Mouse (Mus musculus) limb, embryonic 10.5 days (tissue): ENCODE data around the gene Acpp. TPM values are rescaled to one million over a fixed set of nuclear protein-coding genes. Genes with fewer than 3 reads are reported as not detected.
A peak's percentile ranks its signal among the peaks of the same experiment; 100 is the strongest.
"Not testable (repeated sequence)": the region's sequence is repeated elsewhere in the genome, so short reads cannot be mapped to it uniquely, and the experiment has no call there.

Source experiments
- DNase-seq: peaks from one replicate; pipeline ENCODE4 v3.0.0-alpha.2; 2017; ENCODE audit warnings: low spot score
- H3K27ac ChIP-seq: fragments of 300-500 bp; sonication (generic); 2 replicates; pipeline ENCODE4 v1.5.1; 2016; ENCODE audit warnings: mild to moderate bottlenecking
- H3K27me3 ChIP-seq: fragments of 300-500 bp; sonication (generic); 2 replicates; pipeline ENCODE4 v1.6.1; 2016; ENCODE audit warnings: low read depth, mild to moderate bottlenecking; ENCODE audit not compliant: poor library complexity, severe bottlenecking
- H3K36me3 ChIP-seq: fragments of 300-500 bp; sonication (generic); 2 replicates; pipeline ENCODE4 v1.6.1; 2016; ENCODE audit warnings: mild to moderate bottlenecking, moderate library complexity
- H3K4me1 ChIP-seq: fragments of 300-500 bp; sonication (generic); 2 replicates; pipeline ENCODE4 v1.6.1; 2016
- H3K4me3 ChIP-seq: fragments of 300-500 bp; sonication (generic); 2 replicates; pipeline ENCODE4 v1.5.1; 2016; ENCODE audit warnings: mild to moderate bottlenecking, moderate library complexity
- H3K9me3 ChIP-seq: fragments of 300-500 bp; sonication (generic); replicated peaks from 2 replicates; pipeline ENCODE4 v1.6.1; 2016; ENCODE audit warnings: mild to moderate bottlenecking
- WGBS: fragments of 180-500 bp; shearing (Covaris S2); methylation state at CpG from one replicate; pipeline ENCODE4 v1.1.7; 2016; 5-methylcytosine and 5-hydroxymethylcytosine counted together
- polyA plus RNA-seq: library from polyadenylated mRNA; unstranded; fragments of >200 nt; fragmentation: Nextera tagmentation; extraction: Ambion mirVana; gene quantifications from 2 replicates; pipeline ENCODE4 v1.2.1, GENCODE M21; 2016

Acpp gene
- 1.5 TPM in 2 replicates for polyA plus RNA-seq

DNA sequence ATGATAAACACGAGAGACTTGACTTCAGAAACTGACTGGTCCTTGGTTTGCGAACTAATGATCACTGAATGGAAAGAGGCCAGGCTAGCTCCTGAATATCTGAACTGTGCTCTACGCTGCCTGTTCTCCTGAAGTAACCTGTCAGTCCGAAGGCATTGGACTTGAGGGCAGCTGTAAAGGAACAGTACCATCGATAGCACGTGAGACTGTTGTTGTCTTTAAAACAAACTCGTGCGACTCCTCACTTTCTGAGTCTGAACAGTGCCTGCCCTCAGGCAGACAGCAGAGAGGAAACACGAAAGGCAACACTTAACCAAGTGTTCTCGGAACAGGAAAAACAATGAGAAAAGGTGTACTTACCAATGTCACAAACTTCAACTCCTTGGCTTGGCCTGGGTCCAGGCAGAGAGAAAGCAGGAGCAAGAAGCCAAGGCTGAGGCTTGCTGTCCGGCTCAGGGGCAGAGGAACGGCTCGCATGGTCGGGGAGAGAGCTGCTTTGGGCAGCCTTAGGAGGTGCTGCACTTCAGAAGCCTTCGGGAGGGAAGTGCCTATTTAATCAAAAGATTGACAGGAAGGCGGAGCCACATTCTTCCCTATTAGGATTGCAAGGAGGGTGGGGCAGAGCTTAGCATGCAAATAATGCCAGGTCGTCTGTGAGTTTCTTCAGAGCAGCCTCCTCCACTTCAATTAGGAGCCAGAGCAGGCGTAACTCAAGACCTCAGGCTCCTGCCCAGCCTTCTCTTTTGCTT is at the start of gene Acpp:
Acpp (minus strand) TSS at position 566 of the 749 bp plus-strand sequence.
- peaks cover 11% of the 10 kb centered on the region for H3K4me1 ChIP-seq
- no peaks in the 10 kb centered on the region for H3K9me3 ChIP-seq
- H3K36me3 ChIP-seq = no peaks in the 10 kb centered on the region
- no peaks in the 10 kb centered on the region for H3K27me3 ChIP-seq
- peak; percentile 39 for DNase-seq
- 23% methylated on average over 18 of the region's 18 CpGs for WGBS
- H3K4me3 ChIP-seq = peak within 1 kb of the TSS; percentile 38
- 0 out of 2 replicates have a peak within 1 kb of the TSS, but pooled peaks have one; percentile 46 for H3K27ac ChIP-seq

- H3K9me3 ChIP-seq = no peaks in the 10 kb centered on the region
- no peak overlapping the region for H3K27ac ChIP-seq
- no peak for DNase-seq
- H3K27me3 ChIP-seq = no peaks in the 10 kb centered on the region
- no peaks in the 10 kb centered on the region for H3K36me3 ChIP-seq
- H3K4me3 ChIP-seq = no peak overlapping the region
- WGBS = 90% methylated on average over 6 of the region's 6 CpGs
- no peaks in the 10 kb centered on the region for H3K4me1 ChIP-seq
Observed at GRCm38 (mm10) chr9:104382571-104383170, 45.1 kb upstream of the Acpp start.

GRCm38 (mm10) chr9:104379532-104380162 is 42.1 kb upstream of the Acpp start:
- Histone ChIP-seq H3K36me3 (no peaks in the 10 kb centered on the region), H3K4me1 (no peaks in the 10 kb centered on the region), H3K9me3 (no peaks in the 10 kb centered on the region), H3K27me3 (no peaks in the 10 kb centered on the region), H3K27ac (no peak overlapping the region), H3K4me3 (no peak overlapping the region)
- DNase-seq = no peak
- 68% methylated on average over 9 of the region's 9 CpGs for WGBS

DNA sequence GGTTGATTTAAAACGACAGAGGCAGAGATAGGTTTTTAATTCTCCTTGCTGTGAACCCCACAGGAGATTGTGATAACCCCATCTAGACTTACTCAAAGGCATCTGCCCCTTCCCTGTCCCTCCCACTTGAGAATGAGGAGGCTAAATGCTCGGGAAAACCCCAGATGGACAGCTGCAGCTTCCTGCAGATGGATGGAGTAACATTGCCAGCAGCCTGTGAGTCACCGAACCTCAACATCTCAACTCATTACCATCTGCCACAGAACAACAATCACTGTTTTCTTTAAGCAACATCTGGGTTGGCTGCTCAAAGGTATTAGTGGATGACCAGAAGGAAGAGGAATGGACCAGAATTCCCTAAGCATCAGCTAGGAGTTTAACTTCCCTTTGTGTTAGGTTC is 38.0 kb upstream of the Acpp start:
- no peaks in the 10 kb centered on the region for H3K9me3 ChIP-seq
- DNase-seq = no peak
- 0 out of 2 replicates have a peak, but pooled peaks cover 6% of the 10 kb centered on the region for H3K4me1 ChIP-seq
- no peak overlapping the region for H3K27ac ChIP-seq
- H3K27me3 ChIP-seq = no peaks in the 10 kb centered on the region
- no peak overlapping the region for H3K4me3 ChIP-seq
- no peaks in the 10 kb centered on the region for H3K36me3 ChIP-seq
- WGBS = 52% methylated on average over 3 of the region's 3 CpGs

DNA sequence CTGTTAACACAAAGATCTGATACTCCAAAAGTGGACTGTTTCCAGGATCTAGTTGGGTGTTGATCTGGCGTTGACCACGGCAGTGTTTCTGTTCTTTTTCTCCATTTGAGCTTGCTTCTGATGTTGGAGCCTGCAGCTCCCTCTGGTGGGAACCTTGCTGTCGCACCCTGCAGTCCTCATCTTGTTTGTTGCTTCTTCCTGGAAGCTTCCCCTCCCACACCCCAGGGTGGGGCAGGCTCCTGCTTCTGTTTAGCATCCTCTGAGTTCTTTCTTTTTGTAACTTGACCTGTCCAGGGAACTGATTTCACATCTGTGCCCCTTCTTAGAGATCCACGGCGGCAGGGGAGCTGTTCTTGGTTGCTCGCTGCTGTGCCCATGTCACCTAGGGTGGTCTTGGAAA is 35.7 kb upstream of the Acpp start:
- WGBS = 34% methylated on average over 6 of the region's 6 CpGs
- Histone ChIP-seq H3K36me3 (no peaks in the 10 kb centered on the region), H3K27me3 (no peaks in the 10 kb centered on the region), H3K27ac (no peak overlapping the region), H3K4me3 (no peak overlapping the region), H3K9me3 (no peaks in the 10 kb centered on the region), H3K4me1 (0 out of 2 replicates have a peak, but pooled peaks cover 6% of the 10 kb centered on the region)
- DNase-seq = peak; percentile 47

DNA sequence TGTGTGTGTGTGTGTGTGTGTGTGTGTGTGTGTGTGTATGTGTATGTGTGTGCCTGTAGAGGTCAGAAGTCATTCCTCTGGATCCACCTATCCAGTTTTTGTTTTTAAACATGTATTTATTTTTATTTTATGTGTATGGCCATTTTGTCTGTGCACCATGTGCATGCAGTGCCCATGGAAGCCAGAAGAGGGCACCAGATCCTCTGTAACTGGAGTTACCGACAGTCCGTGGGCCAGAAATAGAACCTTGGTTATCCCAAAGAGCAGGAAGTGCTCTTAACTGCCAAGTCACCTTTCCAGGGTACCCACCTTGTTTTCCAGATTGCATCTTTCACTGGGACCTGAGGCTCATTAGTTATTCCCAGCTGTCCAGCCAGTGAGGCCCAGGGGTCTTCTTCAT is 29.4 kb upstream of the Acpp start:
- Histone ChIP-seq H3K36me3 (no peaks in the 10 kb centered on the region), H3K4me1 (no peaks in the 10 kb centered on the region), H3K27ac (no peak overlapping the region), H3K4me3 (no peak overlapping the region), H3K27me3 (no peaks in the 10 kb centered on the region), H3K9me3 (no peaks in the 10 kb centered on the region)
- 80% methylated on average over 2 of the region's 2 CpGs for WGBS
- no peak for DNase-seq

- WGBS = 72% methylated on average over 1 of the region's 1 CpGs
Observed at GRCm38 (mm10) chr9:104361951-104362350, 24.4 kb upstream of the Acpp start.

GRCm38 (mm10) chr9:104361073-104361891 is 23.7 kb upstream of the Acpp start:
- Histone ChIP-seq H3K4me1 (no peaks in the 10 kb centered on the region), H3K9me3 (no peaks in the 10 kb centered on the region), H3K4me3 (no peak overlapping the region), H3K36me3 (no peaks in the 10 kb centered on the region), H3K27ac (no peak overlapping the region), H3K27me3 (no peaks in the 10 kb centered on the region)
- WGBS = 72% methylated on average over 17 of the region's 17 CpGs
- no peak for DNase-seq

More at GRCm38 (mm10) chr9:104361951-104362350, 24.4 kb upstream of the Acpp start:
- DNase-seq, H3K4me1 ChIP-seq, H3K27me3 ChIP-seq, H3K9me3 ChIP-seq, H3K36me3 ChIP-seq, H3K4me3 ChIP-seq, H3K27ac ChIP-seq: not testable (repeated sequence)

DNA sequence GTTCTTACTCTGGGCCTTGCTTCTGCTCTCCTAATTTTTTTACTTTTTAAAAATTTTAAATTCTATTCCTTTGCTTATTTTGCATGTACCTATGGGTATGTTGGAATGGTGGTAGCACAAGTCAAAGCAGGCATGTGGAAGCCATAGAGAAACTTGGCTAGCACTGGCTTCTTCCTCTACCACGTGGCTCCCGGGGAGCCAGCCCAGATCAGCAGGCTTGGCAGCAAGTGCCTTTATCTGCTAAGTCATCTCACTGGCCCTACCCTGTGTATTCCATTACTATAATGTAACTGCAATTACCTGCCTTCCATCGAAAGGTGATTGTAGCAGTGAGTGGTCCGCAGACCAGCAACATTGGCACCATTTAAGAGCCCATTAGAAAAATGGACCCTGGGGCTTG is 22.8 kb upstream of the Acpp start:
- no peaks in the 10 kb centered on the region for H3K36me3 ChIP-seq
- DNase-seq = no peak
- no peaks in the 10 kb centered on the region for H3K27me3 ChIP-seq
- H3K9me3 ChIP-seq = no peaks in the 10 kb centered on the region
- H3K4me3 ChIP-seq = no peak overlapping the region
- H3K4me1 ChIP-seq = no peaks in the 10 kb centered on the region
- H3K27ac ChIP-seq = no peak overlapping the region
- 92% methylated on average over 4 of the region's 4 CpGs for WGBS

GRCm38 (mm10) chr9:104355521-104356270 is 18.1 kb upstream of the Acpp start:
- Histone ChIP-seq H3K4me1 (no peaks in the 10 kb centered on the region), H3K4me3 (no peak overlapping the region), H3K9me3 (no peaks in the 10 kb centered on the region), H3K36me3 (no peaks in the 10 kb centered on the region), H3K27ac (no peak overlapping the region), H3K27me3 (no peaks in the 10 kb centered on the region)
- no peak for DNase-seq
- WGBS = 81% methylated on average over 8 of the region's 8 CpGs

DNA sequence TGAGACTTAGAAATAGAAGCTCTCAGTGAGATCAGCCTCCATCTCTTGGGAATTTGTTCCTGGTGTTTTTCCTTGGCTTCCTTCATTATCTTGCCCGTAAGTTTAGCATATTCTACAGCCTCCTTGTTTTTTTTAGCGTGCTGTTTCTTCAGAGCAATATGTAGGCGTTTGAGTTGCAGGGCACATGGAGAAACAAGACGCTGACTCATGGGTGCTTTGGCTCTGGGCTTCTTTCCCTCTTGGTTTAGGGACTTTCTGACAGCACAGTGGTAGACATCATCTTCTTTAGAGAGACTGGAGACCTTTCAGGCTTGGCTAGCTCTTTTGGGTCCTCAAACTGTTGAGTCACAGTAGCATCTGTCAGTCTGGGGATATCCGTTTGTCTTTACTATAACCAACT is 6.6 kb upstream of the Acpp start:
- Histone ChIP-seq H3K4me3 (no peak overlapping the region), H3K27ac (no peak overlapping the region), H3K36me3 (no peaks in the 10 kb centered on the region), H3K9me3 (no peaks in the 10 kb centered on the region), H3K4me1 (peaks cover 5% of the 10 kb centered on the region; the same call in 1 of the 2 replicates), H3K27me3 (no peaks in the 10 kb centered on the region)
- no peak for DNase-seq
- 88% methylated on average over 5 of the region's 5 CpGs for whole genome bisulfite sequencing

DNA sequence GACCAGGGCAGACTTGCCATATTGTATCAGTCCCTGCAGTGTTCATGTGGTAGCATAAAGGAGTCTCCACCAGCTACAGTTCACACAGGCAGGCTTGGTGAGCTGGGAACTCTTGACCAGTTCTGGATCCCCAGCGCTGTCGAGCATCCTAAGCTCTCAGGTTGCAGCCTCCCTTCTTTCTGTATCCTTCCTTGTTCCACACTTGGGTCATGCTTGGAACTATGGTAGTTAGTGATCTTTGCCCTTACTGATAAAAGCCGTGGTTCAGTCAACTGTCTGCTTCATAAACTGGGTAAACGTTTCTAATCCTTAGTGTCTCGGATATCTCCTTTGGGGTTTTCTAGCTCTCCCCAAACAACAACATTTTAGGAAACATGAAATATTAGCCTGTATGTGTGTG is 1.9 kb upstream of the Acpp start:
- no peaks in the 10 kb centered on the region for H3K27me3 ChIP-seq
- no peaks in the 10 kb centered on the region for H3K9me3 ChIP-seq
- WGBS = 85% methylated on average over 5 of the region's 5 CpGs
- H3K27ac ChIP-seq = no peak overlapping the region
- DNase-seq = no peak
- no peak overlapping the region for H3K4me3 ChIP-seq
- no peaks in the 10 kb centered on the region for H3K36me3 ChIP-seq
- H3K4me1 ChIP-seq = peaks cover 11% of the 10 kb centered on the region
